Mouse (Mus musculus) CH12.LX (cell line): ENCODE results near the gene Alk. TPM values are rescaled to one million over a fixed set of nuclear protein-coding genes. Genes with fewer than 3 reads are reported as not detected.

ENCODE experiments used
- DNase-seq: peaks from one replicate; pipeline ENCODE4 v3.0.0-alpha.2; 2013; ENCODE audit errors: extremely low read depth
- H3K27ac ChIP-seq: 2 replicates; pipeline ENCODE4 v1.5.1; 2012; ENCODE audit warnings: low read depth, mild to moderate bottlenecking, control low read depth, moderate library complexity; ENCODE audit not compliant: insufficient read depth
- H3K27me3 ChIP-seq: replicated peaks from 2 replicates; pipeline ENCODE3; 2012; ENCODE audit warnings: inconsistent platforms
- H3K36me3 ChIP-seq, 2 experiments: replicated peaks in 1 of 2; 2 replicates each; pipeline versions ENCODE3 to v1.6.1; 2012; ENCODE audit warnings: inconsistent platforms in 1 of 2, low read length in 1 of 2, mild to moderate bottlenecking in 1 of 2, mixed read lengths in 1 of 2, moderate library complexity in 1 of 2; ENCODE audit not compliant: control insufficient read depth in 1 of 2, insufficient read depth in 1 of 2
- H3K4me1 ChIP-seq, 2 experiments: 2 replicates each; pipeline ENCODE4 v1.6.1; 2012; ENCODE audit warnings: inconsistent platforms in 1 of 2, moderate library complexity in 1 of 2; ENCODE audit not compliant: insufficient read depth in 2 of 2, control insufficient read depth in 1 of 2
- H3K4me2 ChIP-seq: 2 replicates; pipeline ENCODE4 v1.6.1; 2012; ENCODE audit warnings: low read depth, mild to moderate bottlenecking, control low read depth; ENCODE audit not compliant: poor library complexity, insufficient read depth, severe bottlenecking
- H3K4me3 ChIP-seq, 3 experiments: fragments of 150-350 bp in 1 of 3; sonication (generic) in 1 of 3; replicated peaks in 1 of 3; 2 replicates each; pipeline versions ENCODE3 to v1.5.1; 2011 to 2012; ENCODE audit warnings: low read depth in 2 of 3, low read length in 2 of 3, mild to moderate bottlenecking in 2 of 3, moderate library complexity in 2 of 3, control low read depth in 1 of 3, improper control_type of control experiment in 1 of 3, inconsistent platforms in 1 of 3, mixed read lengths in 1 of 3; ENCODE audit not compliant: poor library complexity in 1 of 3
- H3K79me2 ChIP-seq: replicated peaks from 2 replicates; pipeline ENCODE4 v1.6.1; 2012; ENCODE audit warnings: mild to moderate bottlenecking, moderate library complexity; ENCODE audit not compliant: control insufficient read depth, poor library complexity, insufficient read depth, severe bottlenecking; ENCODE audit errors: extremely low read depth
- H3K9ac ChIP-seq: 2 replicates; pipeline ENCODE4 v1.6.1; 2012; ENCODE audit warnings: low read depth, mild to moderate bottlenecking, control low read depth, moderate library complexity; ENCODE audit not compliant: insufficient read depth
- H3K9me3 ChIP-seq: replicated peaks from 2 replicates; pipeline ENCODE3; 2012; ENCODE audit warnings: low read length, inconsistent platforms, mixed read lengths
- BHLHE40 ChIP-seq: IDR thresholded peaks from 2 replicates; pipeline ENCODE4 v1.6.1; 2011; ENCODE audit warnings: mild to moderate bottlenecking, low read depth, low read length, improper control_type of control experiment
- CHD1 ChIP-seq: IDR thresholded peaks from 2 replicates; pipeline ENCODE4 v1.6.1; 2012; ENCODE audit warnings: low read depth, low read length, improper control_type of control experiment, inconsistent platforms
- CHD2 ChIP-seq: IDR thresholded peaks from 2 replicates; pipeline ENCODE4 v1.6.1; 2011; ENCODE audit warnings: low read length, improper control_type of control experiment
- CTCF ChIP-seq, 2 experiments: IDR thresholded peaks in 1 of 2; conservative IDR thresholded peaks in 1 of 2; 2 replicates each; pipeline ENCODE4 v1.5.1; 2011 to 2012; ENCODE audit warnings: low read depth in 2 of 2, low read length in 2 of 2, improper control_type of control experiment in 1 of 2, inconsistent platforms in 1 of 2, mild to moderate bottlenecking in 1 of 2, moderate library complexity in 1 of 2
- EP300 ChIP-seq: IDR thresholded peaks from 2 replicates; pipeline ENCODE4 v1.6.1; 2011; ENCODE audit warnings: low read length, improper control_type of control experiment
- KAT2A ChIP-seq: IDR thresholded peaks from 2 replicates; pipeline ENCODE4 v1.6.1; 2012; ENCODE audit warnings: low read length, improper control_type of control experiment, inconsistent platforms; ENCODE audit not compliant: insufficient replicate concordance
- MAFK ChIP-seq: IDR thresholded peaks from 2 replicates; pipeline ENCODE4 v1.6.1; 2011; ENCODE audit warnings: low read length, improper control_type of control experiment; ENCODE audit not compliant: insufficient replicate concordance
- MEF2A ChIP-seq: IDR thresholded peaks from 2 replicates; pipeline ENCODE4 v1.6.1; 2014; ENCODE audit warnings: low read depth, mild to moderate bottlenecking, inconsistent platforms, low read length, improper control_type of control experiment, borderline replicate concordance
- MXI1 ChIP-seq: IDR thresholded peaks from 2 replicates; pipeline ENCODE4 v1.6.1; 2011; ENCODE audit warnings: mild to moderate bottlenecking, low read depth, low read length, improper control_type of control experiment
- MYC ChIP-seq: IDR thresholded peaks from 2 replicates; pipeline ENCODE4 v1.6.1; 2011; ENCODE audit warnings: low read depth, mild to moderate bottlenecking, improper control_type of control experiment, low read length
- NELFE ChIP-seq: IDR thresholded peaks from 2 replicates; pipeline ENCODE4 v1.6.1; 2011; ENCODE audit warnings: low read depth, low read length, improper control_type of control experiment
- PAX5 ChIP-seq: IDR thresholded peaks from 2 replicates; pipeline ENCODE4 v1.6.1; 2012; ENCODE audit warnings: low read length, inconsistent platforms, mixed read lengths
- RCOR1 ChIP-seq: conservative IDR thresholded peaks from 2 replicates; pipeline ENCODE4 v1.6.1; 2012; ENCODE audit warnings: low read depth, mild to moderate bottlenecking, inconsistent platforms, low read length, improper control_type of control experiment
- SIN3A ChIP-seq: IDR thresholded peaks from 2 replicates; pipeline ENCODE4 v1.6.1; 2012; ENCODE audit warnings: low read length, improper control_type of control experiment, inconsistent platforms
- SMC3 ChIP-seq: IDR thresholded peaks from 2 replicates; pipeline ENCODE4 v1.6.1; 2011; ENCODE audit warnings: low read depth, low read length, improper control_type of control experiment
- TBP ChIP-seq: conservative IDR thresholded peaks from 2 replicates; pipeline ENCODE4 v1.6.1; 2011; ENCODE audit warnings: low read depth, low read length, improper control_type of control experiment
- ZNF384 ChIP-seq: IDR thresholded peaks from 2 replicates; pipeline ENCODE4 v1.6.1; 2012; ENCODE audit warnings: low read depth, low read length, improper control_type of control experiment, inconsistent platforms
- dilution Hi-C: fragments of 300-500 bp; cut with MboI; formaldehyde crosslinking; loops from 2 replicates; pipeline ENCODE4 v1.14.3; 2020; ENCODE audit warnings: low sequenced_read_pairs; ENCODE audit not compliant: extremely low pct_unique_long_range_greater_than_20kb, extremely low pct_ligation_motif_present
- in situ Hi-C: fragments of 300-500 bp; cut with MboI; formaldehyde crosslinking; loops from 3 replicates; pipeline ENCODE4 v1.14.3; 2019; ENCODE audit warnings: low sequenced_read_pairs, low pct_ligation_motif_present, low pct_unique_long_range_greater_than_20kb, mixed read lengths
- polyA plus RNA-seq: library from polyadenylated mRNA; unstranded; fragments of >175 nt; gene quantifications from 2 replicates; pipeline ENCODE4 v1.2.1, GENCODE M21; 2012; ENCODE audit warnings: low read depth; ENCODE audit not compliant: insufficient read length
- total RNA-seq, 2 experiments: library from RNA; depleted of rRNA; stranded (reverse); fragments of 300-350 nt in 1 of 2; fragments of >200 nt in 1 of 2; gene quantifications; 2 replicates each; pipeline ENCODE4 v1.2.3; 2012 to 2014

The Alk gene
- total and polyA plus RNA-seq, 3 experiments = 0.38 to 0.63 (median 0.44) TPM

DNA sequence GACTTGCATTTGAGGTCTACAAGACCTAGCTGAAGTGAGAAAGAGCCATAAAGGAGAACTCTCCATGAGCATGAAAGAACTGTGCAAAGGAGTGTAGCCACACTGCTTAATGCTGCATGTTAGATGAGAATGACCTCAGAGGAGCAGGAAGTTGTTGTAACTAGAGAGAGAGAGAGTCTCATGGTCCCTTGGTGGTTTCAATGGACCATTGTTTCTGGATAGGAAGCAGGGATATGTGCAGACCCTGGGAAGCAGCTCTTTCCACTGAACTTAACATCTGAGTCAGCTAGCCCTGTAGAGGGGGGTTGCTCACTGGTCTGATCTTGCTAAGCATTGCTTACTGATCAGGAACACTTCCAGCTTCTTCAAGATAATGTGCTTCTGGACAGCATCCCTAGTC is 587.1 kb downstream of the Alk start:
- Histone ChIP-seq H3K4me2 (no peak overlapping the region), H3K4me3 (no peak overlapping the region)

GRCm38 (mm10) chr17:72015253-72015652 is 589.2 kb downstream of the Alk start:
- H3K79me2 ChIP-seq = no peaks in the 10 kb centered on the region
- H3K4me2 ChIP-seq = no peak overlapping the region
- dilution Hi-C loops (no loop called here), in situ Hi-C loops (no loop called here)
- no peak overlapping the region for H3K27ac ChIP-seq
- no peak overlapping the region for H3K9ac ChIP-seq
- no peaks in the 10 kb centered on the region for H3K27me3 ChIP-seq
- no peak for DNase-seq
- no peaks in the 10 kb centered on the region for H3K4me1 ChIP-seq
- H3K36me3 ChIP-seq = no peaks in the 10 kb centered on the region
- TF ChIP-seq CHD2 = no peak
- TF ChIP-seq MYC = no peak
- no peak for TF ChIP-seq CHD1
- no peaks in the 10 kb centered on the region for H3K9me3 ChIP-seq
- H3K4me3 ChIP-seq = no peak overlapping the region

More for the DNA sequence above, 587.1 kb downstream of the Alk start:
- no peaks in the 10 kb centered on the region for H3K27me3 ChIP-seq
- dilution Hi-C loops = no loop called here
- no peak overlapping the region for H3K9ac ChIP-seq
- TF ChIP-seq SMC3 = no peak
- no peak for TF ChIP-seq CTCF (conservative IDR thresholded peaks at IDR 0.05 in 1 of 2, IDR thresholded peaks at IDR 0.05 in 1 of 2; ENCODE audit: low read depth in 2 of 2, low read length in 2 of 2)
- no peak for TF ChIP-seq RCOR1
- TF ChIP-seq KAT2A = no peak
- no peak for TF ChIP-seq MYC
- no peak for TF ChIP-seq TBP
- no peak for TF ChIP-seq SIN3A
- no peak for TF ChIP-seq ZNF384
- no peak for TF ChIP-seq NELFE
- no peak for TF ChIP-seq PAX5
- TF ChIP-seq MEF2A = no peak
- TF ChIP-seq BHLHE40 = no peak
- TF ChIP-seq MAFK = no peak
- TF ChIP-seq CHD2 = no peak
- TF ChIP-seq EP300 = no peak
- TF ChIP-seq, all 38 proteins: peak for 0
- no peak overlapping the region for H3K27ac ChIP-seq
- no peaks in the 10 kb centered on the region for H3K36me3 ChIP-seq
- H3K79me2 ChIP-seq = no peaks in the 10 kb centered on the region
- in situ Hi-C loops = no loop called here
- DNase-seq = no peak
- H3K4me1 ChIP-seq = no peaks in the 10 kb centered on the region
- no peaks in the 10 kb centered on the region for H3K9me3 ChIP-seq

- TF ChIP-seq CHD1 (no peak), MXI1 (no peak), NELFE (no peak)
- H3K9ac ChIP-seq = no peak overlapping the region
- in situ Hi-C loops (no loop called here), dilution Hi-C loops (no loop called here)
- DNase-seq = no peak
- H3K4me1 ChIP-seq = no peaks in the 10 kb centered on the region
- H3K27me3 ChIP-seq = no peaks in the 10 kb centered on the region
- H3K79me2 ChIP-seq = no peaks in the 10 kb centered on the region
- H3K4me2 ChIP-seq = no peak overlapping the region
- H3K9me3 ChIP-seq = no peaks in the 10 kb centered on the region
- H3K36me3 ChIP-seq = no peaks in the 10 kb centered on the region
- H3K27ac ChIP-seq = no peak overlapping the region
- H3K4me3 ChIP-seq = no peak overlapping the region
Observed at GRCm38 (mm10) chr17:72012775-72013174, 591.7 kb downstream of the Alk start.
